Mouse (Mus musculus) limb, embryonic 11.5 days (tissue): ENCODE measurements around the gene Col19a1. TPM values are rescaled to one million over a fixed set of nuclear protein-coding genes. Genes with fewer than 3 reads are reported as not detected.

Source experiments
- ATAC-seq: fragments of 200-750 bp; cut with Nextera tagmentation; 2 replicates; pipeline ENCODE4 v1.8.0; 2017; ENCODE audit warnings: low read depth; ENCODE audit not compliant: insufficient number of reproducible peaks, low FRiP score, low TSS enrichment
- DNase-seq: peaks from one replicate; pipeline ENCODE4 v3.0.0-alpha.2; 2015; ENCODE audit warnings: low spot score
- H3K27ac ChIP-seq: fragments of 300-500 bp; sonication (generic); replicated peaks from 2 replicates; pipeline ENCODE4 v1.5.1; 2014; ENCODE audit warnings: low read depth, mild to moderate bottlenecking, low read length
- H3K27me3 ChIP-seq: fragments of 300-500 bp; sonication (generic); 2 replicates; pipeline ENCODE4 v1.6.1; 2014; ENCODE audit warnings: mild to moderate bottlenecking, low read length, mixed read lengths; ENCODE audit not compliant: control insufficient read depth, insufficient read depth
- H3K36me3 ChIP-seq: fragments of 300-500 bp; sonication (generic); 2 replicates; pipeline ENCODE4 v1.6.1; 2014; ENCODE audit warnings: mild to moderate bottlenecking, low read length, moderate library complexity, mixed read lengths; ENCODE audit not compliant: control insufficient read depth, insufficient read depth
- H3K4me1 ChIP-seq: fragments of 300-500 bp; sonication (generic); 2 replicates; pipeline ENCODE4 v1.6.1; 2014; ENCODE audit warnings: low read length, mixed read lengths; ENCODE audit not compliant: control insufficient read depth, insufficient read depth
- H3K4me2 ChIP-seq: fragments of 300-500 bp; sonication (generic); 2 replicates; pipeline ENCODE4 v1.6.1; 2014; ENCODE audit warnings: low read depth, mild to moderate bottlenecking, moderate library complexity; ENCODE audit not compliant: severe bottlenecking
- H3K4me3 ChIP-seq: fragments of 300-500 bp; sonication (generic); 2 replicates; pipeline ENCODE4 v1.5.1; 2014; ENCODE audit warnings: low read depth, low read length
- H3K9ac ChIP-seq: fragments of 300-500 bp; sonication (generic); 2 replicates; pipeline ENCODE4 v1.6.1; 2014; ENCODE audit warnings: mild to moderate bottlenecking, low read length
- H3K9me3 ChIP-seq: fragments of 300-500 bp; sonication (generic); 2 replicates; pipeline ENCODE4 v1.6.1; 2016; ENCODE audit warnings: low read length; ENCODE audit not compliant: control insufficient read depth
- WGBS: fragments of 180-500 bp; shearing (Covaris S2); extraction: QIAGEN DNeasy Blood & Tissue Kit; methylation state at CpG from one replicate; pipeline ENCODE4 v1.1.7; 2014; 5-methylcytosine and 5-hydroxymethylcytosine counted together
- polyA plus RNA-seq: library from polyadenylated mRNA; unstranded; fragments of >200 nt; fragmentation: Nextera tagmentation; extraction: Ambion mirVana; gene quantifications from 2 replicates; pipeline ENCODE4 v1.2.1, GENCODE M21; 2014

Gene Col19a1
- polyA plus RNA-seq, 1 experiment from 2014 or later, result 0.87 TPM

- Histone ChIP-seq H3K9me3 (no peaks in the 10 kb centered on the region), H3K9ac (no peak overlapping the region), H3K27ac (no peak overlapping the region), H3K27me3 (no peaks in the 10 kb centered on the region), H3K4me3 (no peak overlapping the region), H3K4me1 (no peaks in the 10 kb centered on the region), H3K36me3 (no peaks in the 10 kb centered on the region; the same call in 1 of the 2 replicates), H3K4me2 (no peak overlapping the region)
- ATAC-seq (no peak), DNase-seq (no peak)
- WGBS, result 84% methylated on average over 8 of the region's 8 CpGs
Observed at GRCm38 (mm10) chr1:24222981-24223612, 364.2 kb downstream of the Col19a1 start.

DNA sequence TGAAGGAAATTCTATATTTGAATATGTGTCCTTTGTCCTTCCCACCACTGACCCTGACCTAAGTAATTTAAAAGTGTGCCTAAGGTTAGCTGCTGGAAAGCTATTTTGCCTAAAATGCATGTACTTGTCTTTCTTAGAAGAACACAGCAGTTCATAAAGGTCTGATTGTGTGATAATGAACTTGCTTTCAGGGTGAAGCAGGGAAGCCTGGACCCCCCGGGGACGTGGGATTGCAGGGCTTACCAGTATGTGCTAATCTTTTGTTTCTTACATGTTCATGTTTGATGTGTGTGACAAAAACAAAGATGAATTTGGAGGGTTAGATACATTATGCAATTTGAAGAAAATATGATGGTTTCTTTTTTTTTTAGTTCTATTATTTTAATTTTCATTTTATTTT lies 365.0 kb downstream of the Col19a1 start:
- ATAC-seq, result no peak
- Histone ChIP-seq H3K27me3 (no peaks in the 10 kb centered on the region), H3K4me1 (no peaks in the 10 kb centered on the region), H3K36me3 (no peaks in the 10 kb centered on the region; the same call in 1 of the 2 replicates), H3K9me3 (no peaks in the 10 kb centered on the region), H3K27ac (no peak overlapping the region), H3K9ac (no peak overlapping the region), H3K4me3 (no peak overlapping the region), H3K4me2 (no peak overlapping the region)
- WGBS, result 90% methylated on average over 2 of the region's 2 CpGs
- DNase-seq, result no peak

DNA sequence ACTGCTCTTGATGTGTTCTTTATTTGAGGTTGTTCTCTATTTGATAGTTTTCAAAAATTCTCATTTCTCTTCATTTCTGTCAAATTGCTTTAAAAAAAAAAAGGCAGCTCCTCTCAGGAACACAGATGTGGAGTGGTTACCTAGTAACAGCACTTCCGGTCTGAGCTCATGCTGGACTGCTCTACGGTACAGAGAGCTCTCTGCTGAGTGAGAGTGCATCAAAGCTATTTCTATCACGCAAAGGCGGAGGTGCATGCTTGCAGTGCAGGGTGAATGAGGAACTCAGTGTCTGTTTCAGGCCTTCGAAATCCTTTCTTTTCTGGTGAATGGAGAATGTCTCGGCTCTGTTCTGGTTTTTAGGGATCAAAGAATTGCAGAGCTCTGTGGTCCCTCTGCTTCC lies 368.2 kb downstream of the Col19a1 start:
- no peaks in the 10 kb centered on the region for H3K9me3 ChIP-seq
- no peak overlapping the region for H3K4me3 ChIP-seq
- H3K4me2 ChIP-seq, result no peak overlapping the region
- no peaks in the 10 kb centered on the region for H3K27me3 ChIP-seq
- no peak for DNase-seq
- no peaks in the 10 kb centered on the region for H3K4me1 ChIP-seq
- ATAC-seq, result no peak
- H3K27ac ChIP-seq, result no peak overlapping the region
- H3K36me3 ChIP-seq, result no peaks in the 10 kb centered on the region
- 53% methylated on average over 6 of the region's 6 CpGs for WGBS
- H3K9ac ChIP-seq, result no peak overlapping the region

Other genes with a start within 250 kb of the Col19a1 start
- gene Lmbrd1, start 91.2 kb upstream of the Col19a1 start, polyA plus RNA-seq, result 21.2 and 25.1 TPM in 2 replicates